Mouse (Mus musculus) liver, embryonic 16.5 days (tissue): ENCODE data around the gene Apba1. TPM values are rescaled to one million over a fixed set of nuclear protein-coding genes. Genes with fewer than 3 reads are reported as not detected.

Source experiments
- ATAC-seq: fragments of 200-750 bp; cut with Nextera tagmentation; 2 replicates; pipeline ENCODE4 v1.8.0; 2017; ENCODE audit warnings: low read depth, mild to moderate bottlenecking, moderate number of reproducible peaks, moderate library complexity
- H3K27ac ChIP-seq: fragments of 300-500 bp; sonication (generic); 2 replicates; pipeline ENCODE4 v1.5.1; 2014; ENCODE audit warnings: mild to moderate bottlenecking, low read length
- H3K27me3 ChIP-seq: fragments of 300-500 bp; sonication (generic); 2 replicates; pipeline ENCODE4 v1.6.1; 2014; ENCODE audit warnings: low read depth, low read length, mixed read lengths; ENCODE audit not compliant: control insufficient read depth, insufficient read depth
- H3K36me3 ChIP-seq: fragments of 300-500 bp; sonication (generic); 2 replicates; pipeline ENCODE4 v1.6.1; 2014; ENCODE audit warnings: mild to moderate bottlenecking; ENCODE audit not compliant: control insufficient read depth, insufficient read depth
- H3K4me1 ChIP-seq: fragments of 300-500 bp; sonication (generic); 2 replicates; pipeline ENCODE4 v1.6.1; 2014; ENCODE audit warnings: low read depth, low read length, mixed read lengths; ENCODE audit not compliant: control insufficient read depth
- H3K4me2 ChIP-seq: fragments of 300-500 bp; sonication (generic); 2 replicates; pipeline ENCODE4 v1.6.1; 2014; ENCODE audit warnings: low read depth, low read length, mixed read lengths
- H3K4me3 ChIP-seq: fragments of 300-500 bp; sonication (generic); 2 replicates; pipeline ENCODE4 v1.5.1; 2014; ENCODE audit warnings: low read depth, mild to moderate bottlenecking, low read length
- H3K9ac ChIP-seq: fragments of 300-500 bp; sonication (generic); 2 replicates; pipeline ENCODE4 v1.6.1; 2014; ENCODE audit warnings: low read depth, low read length
- H3K9me3 ChIP-seq: fragments of 300-500 bp; sonication (generic); replicated peaks from 2 replicates; pipeline ENCODE4 v1.6.1; 2016; ENCODE audit warnings: low read length; ENCODE audit not compliant: control insufficient read depth
- WGBS: fragments of 180-500 bp; shearing (Covaris S2); extraction: QIAGEN DNeasy Blood & Tissue Kit; methylation state at CpG from one replicate; pipeline ENCODE4 v1.1.7; 2014; ENCODE audit not compliant: insufficient replicate concordance; 5-methylcytosine and 5-hydroxymethylcytosine counted together
- polyA plus RNA-seq: library from polyadenylated mRNA; unstranded; fragments of >200 nt; fragmentation: Nextera tagmentation; extraction: Ambion mirVana; gene quantifications from 2 replicates; pipeline ENCODE4 v1.2.1, GENCODE M21; 2015

Apba1 gene
- polyA plus RNA-seq, 1 experiment from 2014 or later: 0.04 TPM

DNA sequence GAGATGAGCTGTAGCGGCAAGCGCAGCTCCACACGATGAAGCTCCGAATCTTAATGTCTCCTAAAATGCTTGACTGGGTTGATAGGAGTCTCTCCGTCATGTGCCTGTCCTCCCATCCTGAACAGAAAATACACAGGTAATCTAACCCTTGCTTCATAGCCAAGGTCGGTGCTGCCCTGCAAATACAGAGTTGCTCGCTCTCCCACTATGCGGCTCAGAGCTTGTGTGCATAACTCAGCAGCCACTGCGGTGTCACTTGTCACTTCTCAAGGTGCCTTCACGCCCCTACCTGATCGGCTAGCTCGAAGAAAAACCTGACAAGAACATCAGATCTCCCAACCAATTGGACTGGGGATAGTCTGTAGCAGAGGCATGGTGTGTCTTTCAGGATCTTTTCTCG lies 58.1 kb downstream of the Apba1 start:
- Histone ChIP-seq H3K36me3 (no peaks in the 10 kb centered on the region), H3K9ac (no peak overlapping the region), H3K27me3 (no peaks in the 10 kb centered on the region), H3K27ac (no peak overlapping the region), H3K4me2 (no peak overlapping the region), H3K4me3 (no peak overlapping the region), H3K4me1 (no peaks in the 10 kb centered on the region), H3K9me3 (no peaks in the 10 kb centered on the region)
- ATAC-seq: no peak
- 71% methylated on average over 13 of the region's 13 CpGs for WGBS

DNA sequence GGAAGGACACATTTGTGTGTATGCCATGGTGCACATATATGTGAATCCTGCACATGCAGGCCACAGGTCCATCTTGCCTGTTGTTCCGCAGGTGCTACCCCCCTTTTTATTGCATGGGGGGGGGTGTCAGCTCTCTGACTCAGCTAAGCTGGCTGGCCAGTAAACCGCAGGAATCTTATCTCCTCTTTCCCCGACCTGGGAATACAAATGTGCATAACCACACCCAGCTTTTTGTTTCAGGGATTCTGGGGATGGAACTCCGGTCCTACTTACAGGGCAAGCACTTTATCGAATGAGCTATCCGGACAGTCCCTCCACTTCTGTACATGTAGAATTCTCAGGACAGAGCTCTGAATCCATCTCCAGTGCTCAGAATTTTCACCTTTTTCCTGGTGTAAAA lies 58.5 kb downstream of the Apba1 start:
- no peak overlapping the region for H3K9ac ChIP-seq
- H3K27me3 ChIP-seq: no peaks in the 10 kb centered on the region
- H3K4me1 ChIP-seq: no peaks in the 10 kb centered on the region
- H3K4me2 ChIP-seq: no peak overlapping the region
- H3K9me3 ChIP-seq: no peaks in the 10 kb centered on the region
- no peak overlapping the region for H3K27ac ChIP-seq
- no peak overlapping the region for H3K4me3 ChIP-seq
- H3K36me3 ChIP-seq: no peaks in the 10 kb centered on the region
- WGBS: 53% methylated on average over 6 of the region's 6 CpGs
- no peak for ATAC-seq

DNA sequence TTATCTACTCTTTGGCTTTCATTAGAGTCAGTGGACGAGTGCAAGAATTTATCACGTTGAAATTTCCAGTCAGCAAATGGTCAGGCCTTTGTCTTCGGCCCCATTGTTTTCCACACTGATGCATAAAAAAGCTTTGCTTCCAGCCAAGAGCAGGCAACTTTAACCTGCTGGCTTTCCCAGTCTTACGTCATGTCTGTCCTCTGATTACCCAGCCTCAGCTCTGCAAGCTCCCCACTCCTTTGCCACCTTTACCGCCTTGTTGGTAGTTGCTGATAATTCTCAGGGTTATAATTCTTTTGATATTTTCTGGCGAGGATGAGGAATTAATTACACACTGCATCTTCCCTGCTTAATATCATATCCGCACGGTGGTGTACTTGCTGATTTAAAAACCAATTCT lies 61.2 kb downstream of the Apba1 start:
- 57% methylated on average over 8 of the region's 8 CpGs for WGBS
- Histone ChIP-seq H3K27me3 (no peaks in the 10 kb centered on the region), H3K4me1 (no peaks in the 10 kb centered on the region), H3K9ac (no peak overlapping the region), H3K4me3 (no peak overlapping the region), H3K27ac (no peak overlapping the region), H3K4me2 (no peak overlapping the region), H3K9me3 (no peaks in the 10 kb centered on the region), H3K36me3 (no peaks in the 10 kb centered on the region)
- ATAC-seq: no peak

DNA sequence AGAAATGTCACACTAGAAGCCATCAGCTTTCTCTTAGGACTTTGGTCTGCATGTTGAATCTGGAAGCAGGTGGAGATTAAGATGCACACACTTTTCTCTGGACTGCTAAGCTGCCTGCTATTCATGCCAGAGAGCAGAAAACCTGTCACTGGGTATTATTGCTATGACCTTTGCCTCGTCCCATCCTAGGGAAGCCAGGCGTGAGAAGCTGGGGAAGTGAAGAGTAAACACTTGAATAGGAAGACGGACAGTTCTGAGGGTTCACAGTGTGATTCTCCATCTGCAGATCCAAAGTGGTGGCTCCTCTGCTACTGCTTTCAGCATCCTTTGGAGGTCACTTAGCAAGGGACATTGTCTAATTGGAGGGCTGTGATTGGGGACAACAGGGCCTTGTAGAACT lies 63.8 kb downstream of the Apba1 start:
- WGBS: 53% methylated on average over 3 of the region's 3 CpGs
- H3K4me2 ChIP-seq: no peak overlapping the region
- ATAC-seq: no peak

DNA sequence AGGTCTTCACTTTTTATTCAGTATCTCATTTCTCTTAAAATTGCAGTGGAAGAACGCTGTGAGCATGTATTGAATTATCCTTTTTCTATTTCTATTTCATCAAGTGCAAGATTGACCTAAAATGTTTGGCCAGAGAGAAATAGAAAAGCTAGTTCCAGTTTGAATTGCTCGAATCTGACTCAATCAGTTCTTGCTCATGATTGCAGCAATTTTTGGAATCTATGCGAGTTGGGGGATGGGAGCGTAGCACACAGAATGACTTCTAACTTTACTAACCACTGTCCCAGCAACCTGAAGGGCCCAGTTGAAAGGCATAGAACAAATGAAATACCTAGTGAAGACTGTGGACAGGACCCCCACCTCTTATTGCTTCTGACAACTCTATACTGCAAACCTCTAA lies 64.8 kb downstream of the Apba1 start:
- no peaks in the 10 kb centered on the region for H3K4me1 ChIP-seq
- H3K9me3 ChIP-seq: no peaks in the 10 kb centered on the region
- no peaks in the 10 kb centered on the region for H3K36me3 ChIP-seq
- 57% methylated on average over 4 of the region's 4 CpGs for WGBS
- no peak overlapping the region for H3K27ac ChIP-seq
- ATAC-seq: no peak
- no peak overlapping the region for H3K4me3 ChIP-seq
- no peaks in the 10 kb centered on the region for H3K27me3 ChIP-seq
- H3K9ac ChIP-seq: no peak overlapping the region
- no peak overlapping the region for H3K4me2 ChIP-seq

More for the DNA sequence above, 63.8 kb downstream of the Apba1 start:
- Histone ChIP-seq H3K27me3 (no peaks in the 10 kb centered on the region), H3K4me1 (no peaks in the 10 kb centered on the region), H3K9me3 (no peaks in the 10 kb centered on the region), H3K9ac (no peak overlapping the region), H3K36me3 (no peaks in the 10 kb centered on the region), H3K4me3 (no peak overlapping the region), H3K27ac (no peak overlapping the region)

DNA sequence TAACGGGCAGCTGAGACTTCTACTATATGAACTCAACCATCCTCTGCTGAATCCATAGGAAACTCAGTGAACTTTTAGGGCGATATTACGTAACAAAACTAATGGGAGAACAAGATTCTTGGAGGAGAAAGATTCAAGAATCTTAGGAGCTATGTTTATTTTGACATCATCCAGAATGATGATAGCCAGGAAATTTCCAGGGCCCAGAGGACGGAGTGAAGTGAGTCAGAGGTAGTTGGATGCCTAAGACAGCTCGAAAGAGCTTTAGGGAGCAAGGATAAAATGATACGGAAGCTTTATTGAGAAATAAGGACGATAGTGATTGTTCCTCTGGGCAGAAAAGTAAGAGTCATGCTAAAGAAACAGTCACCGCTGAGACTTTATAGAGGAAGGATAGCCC lies 67.6 kb downstream of the Apba1 start:
- H3K4me2 ChIP-seq: no peak overlapping the region
- no peak overlapping the region for H3K4me3 ChIP-seq
- 63% methylated on average over 8 of the region's 8 CpGs for WGBS

DNA sequence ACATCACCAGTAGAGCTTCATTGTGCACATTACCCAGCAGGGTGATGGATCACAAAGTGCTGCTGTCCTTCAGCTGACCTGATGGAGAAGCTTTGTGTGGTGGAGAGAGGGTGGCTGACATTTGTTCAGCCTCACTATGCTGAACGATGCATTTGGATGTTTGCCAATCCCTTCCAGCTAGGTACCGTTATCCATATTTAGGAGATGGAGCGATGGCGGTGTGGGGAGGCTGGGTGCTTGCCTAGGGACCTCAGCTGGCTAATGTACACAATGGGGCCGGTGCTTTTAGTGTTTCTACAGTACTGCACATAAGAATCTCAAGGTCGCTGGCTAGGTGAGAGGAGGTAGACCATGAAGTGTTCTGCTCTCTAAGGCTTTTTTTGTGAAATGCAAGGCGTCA lies 72.1 kb downstream of the Apba1 start:
- no peaks in the 10 kb centered on the region for H3K4me1 ChIP-seq
- no peaks in the 10 kb centered on the region for H3K27me3 ChIP-seq
- 61% methylated on average over 7 of the region's 7 CpGs for WGBS
- H3K9ac ChIP-seq: no peak overlapping the region
- ATAC-seq: no peak
- no peak overlapping the region for H3K27ac ChIP-seq
- no peaks in the 10 kb centered on the region for H3K36me3 ChIP-seq
- H3K4me3 ChIP-seq: no peak overlapping the region
- H3K9me3 ChIP-seq: no peaks in the 10 kb centered on the region
- H3K4me2 ChIP-seq: no peak overlapping the region

More for the DNA sequence above, 67.6 kb downstream of the Apba1 start:
- Histone ChIP-seq H3K36me3 (no peaks in the 10 kb centered on the region), H3K9ac (no peak overlapping the region), H3K9me3 (no peaks in the 10 kb centered on the region), H3K4me1 (no peaks in the 10 kb centered on the region), H3K27ac (no peak overlapping the region), H3K27me3 (no peaks in the 10 kb centered on the region)
- ATAC-seq: no peak

DNA sequence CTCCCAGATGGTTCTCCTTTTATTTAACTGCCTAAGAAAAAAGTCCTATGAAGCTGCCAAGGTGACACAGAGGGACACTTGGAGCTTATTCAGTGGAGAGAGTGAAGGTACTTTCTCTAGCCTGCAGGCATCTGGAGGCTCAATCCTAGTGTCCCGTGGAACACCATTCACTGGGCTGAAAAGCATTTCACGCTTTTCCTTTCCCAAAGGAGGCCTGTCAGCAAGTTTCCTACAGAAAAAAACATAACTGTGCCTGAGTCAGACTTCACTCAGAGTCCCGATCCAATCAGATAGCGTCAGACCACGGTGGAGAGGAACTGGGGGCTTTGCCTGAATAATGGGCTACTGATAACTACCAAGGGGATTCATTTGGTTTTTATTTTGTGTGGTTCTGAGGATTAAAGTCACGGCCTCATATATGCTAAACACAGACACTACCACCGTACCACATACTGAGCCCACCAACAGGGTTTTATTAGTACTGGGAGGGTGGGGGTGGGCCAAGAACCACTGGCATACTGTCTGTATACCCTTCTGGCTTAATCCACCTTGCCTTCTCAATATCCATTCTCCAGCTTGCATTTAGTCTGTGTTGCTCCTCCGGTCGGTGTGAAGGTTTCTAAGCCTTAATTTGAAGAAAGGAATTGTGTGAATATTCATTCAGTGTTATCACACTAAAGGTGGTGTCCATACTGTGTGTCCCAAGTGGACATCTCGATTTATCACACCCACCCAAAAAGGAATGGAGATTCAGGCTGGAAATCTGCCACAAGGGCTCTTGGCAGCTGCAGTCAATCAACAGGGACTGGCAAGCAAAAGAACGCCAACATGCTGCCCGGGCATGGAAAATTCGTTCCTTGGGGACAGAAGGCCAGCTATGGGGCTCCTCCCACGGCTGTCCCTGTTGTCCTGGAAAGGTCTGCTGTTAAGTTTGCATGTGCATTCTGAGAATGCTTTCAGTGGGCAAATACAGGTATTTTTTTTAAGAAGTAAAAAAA lies 75.3 kb downstream of the Apba1 start:
- Histone ChIP-seq H3K9ac (no peak overlapping the region), H3K27ac (no peak overlapping the region), H3K27me3 (no peaks in the 10 kb centered on the region), H3K36me3 (no peaks in the 10 kb centered on the region), H3K4me3 (no peak overlapping the region), H3K9me3 (no peaks in the 10 kb centered on the region), H3K4me1 (no peaks in the 10 kb centered on the region), H3K4me2 (no peak overlapping the region)
- WGBS: 56% methylated on average over 14 of the region's 14 CpGs
- no peak for ATAC-seq

DNA sequence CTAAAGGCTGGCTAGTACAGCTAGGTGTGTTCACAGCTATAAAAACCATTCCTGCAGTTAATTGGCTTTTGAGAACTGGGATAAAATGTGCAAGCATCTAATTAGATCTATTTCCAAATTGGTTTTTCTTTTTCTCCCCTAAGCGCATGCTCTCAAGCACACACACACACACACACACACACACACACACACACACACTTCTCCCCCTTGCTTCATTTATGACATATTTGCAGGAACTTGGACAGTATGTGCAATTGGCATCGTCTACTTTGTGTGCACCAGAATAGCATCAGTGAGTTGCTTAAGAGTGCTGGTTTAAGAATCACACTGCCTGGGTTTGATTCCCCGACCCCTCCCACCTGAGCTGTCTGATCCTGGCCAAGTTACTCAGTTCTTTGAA lies 76.0 kb downstream of the Apba1 start:
- no peaks in the 10 kb centered on the region for H3K9me3 ChIP-seq
- H3K27ac ChIP-seq: no peak overlapping the region
- H3K4me3 ChIP-seq: no peak overlapping the region
- WGBS: 64% methylated on average over 3 of the region's 3 CpGs
- no peak for ATAC-seq
- H3K4me2 ChIP-seq: no peak overlapping the region
- no peaks in the 10 kb centered on the region for H3K4me1 ChIP-seq
- no peak overlapping the region for H3K9ac ChIP-seq
- H3K27me3 ChIP-seq: no peaks in the 10 kb centered on the region
- no peaks in the 10 kb centered on the region for H3K36me3 ChIP-seq
